ENCODE assay signal across 8 mouse cellular contexts in the genomic region with DNA sequence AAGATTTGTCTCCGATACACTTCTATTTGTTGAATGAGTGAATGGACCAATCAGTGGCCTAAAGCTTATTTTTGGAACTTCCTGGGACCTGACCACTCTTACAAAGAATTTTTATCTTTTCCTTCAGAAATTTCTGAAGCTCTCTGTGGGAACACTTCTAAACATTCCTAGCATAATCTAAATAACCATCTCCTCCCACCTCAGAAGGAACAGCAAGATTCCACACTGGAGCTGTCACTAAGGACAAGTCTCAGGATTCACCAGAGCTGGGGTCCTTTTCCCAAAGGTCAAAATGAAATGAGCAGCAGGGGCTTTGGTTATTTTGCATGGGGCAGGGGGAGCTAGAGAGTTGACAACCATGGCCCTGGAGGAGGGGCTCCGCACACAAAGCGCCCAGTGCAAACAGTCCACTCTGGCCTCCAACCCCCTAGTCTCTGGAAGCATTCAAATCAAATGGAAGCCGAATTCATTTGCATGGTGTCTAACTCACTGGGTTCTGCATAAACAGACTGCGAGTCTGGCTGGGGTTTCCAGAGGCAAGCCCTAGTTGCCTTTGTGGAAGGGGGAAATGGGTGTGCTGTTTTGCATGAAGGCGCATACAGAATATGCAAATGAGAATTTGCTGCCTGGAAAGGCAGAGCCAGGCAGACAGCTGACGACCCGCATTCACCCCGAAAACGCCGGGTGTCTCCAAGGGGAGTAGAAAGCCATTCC. TPM values are rescaled to one million over a fixed set of nuclear protein-coding genes. Genes with fewer than 3 reads are reported as not detected.
DNase-seq lines count a peak whose midpoint lies in the region; ATAC-seq and TF ChIP-seq lines count a peak whose summit lies in the region.
"Had no signal": no experiment of that assay in that cellular context is flagged by ENCODE, and none has a peak within 500 bp of the region (broad histone marks: within the 10 kb centered on the region; RNA-seq: fewer than 3 reads in every experiment).

No protein-coding gene starts in this region.

- H3K4me3 ChIP-seq in embryonic facial prominence, embryonic 11.5 days (ENCODE audit: low read depth, low read length) = no peak overlapping the region
- H3K4me3 ChIP-seq in hindbrain, postnatal 0 days (ENCODE audit: low read length) = no peak overlapping the region
- H3K4me3 ChIP-seq in thymus, adult 2 months (ENCODE audit: control insufficient read depth, insufficient read depth, low read length) = no peak overlapping the region
- H3K4me3 ChIP-seq: lung, embryonic 15.5 days had no signal

- no peak overlapping the region for H3K27ac ChIP-seq in embryonic facial prominence, embryonic 11.5 days (replicated peaks; ENCODE audit: low read depth, low read length)
- no peak overlapping the region for H3K27ac ChIP-seq in hindbrain, postnatal 0 days
- H3K27ac ChIP-seq in thymus, adult 2 months (ENCODE audit: control insufficient read depth, insufficient read depth, low read length) = no peak overlapping the region
- H3K27ac ChIP-seq: lung, embryonic 15.5 days had no signal

- no peaks in the 10 kb centered on the region for H3K9me3 ChIP-seq in embryonic facial prominence, embryonic 11.5 days (replicated peaks; ENCODE audit: control insufficient read depth, low read length)
- no peaks in the 10 kb centered on the region for H3K9me3 ChIP-seq in hindbrain, postnatal 0 days (ENCODE audit: low read length)
- H3K9me3 ChIP-seq: lung, embryonic 15.5 days had no signal

- DNase-seq in left cerebral cortex, postnatal 4 days = peak; percentile 43
- DNase-seq in left cerebral cortex, adult 8-10 months (ENCODE audit: low spot score in 2 of 2) = no peak
- DNase-seq in embryonic facial prominence, embryonic 11.5 days (ENCODE audit: low spot score) = peak; percentile 66
- peak; percentile 76 for DNase-seq in hindbrain, postnatal 0 days (ENCODE audit: low spot score)
- peak; percentile 72 for DNase-seq in retina, embryonic 14.5 days (ENCODE audit: low spot score)
- DNase-seq in T-cell, adult 2 months (ENCODE audit: low spot score) = no peak
- DNase-seq in thymus, adult 2 months = no peak

- no peak overlapping the region for H3K9ac ChIP-seq in embryonic facial prominence, embryonic 11.5 days (replicated peaks; ENCODE audit: low read length)
- H3K9ac ChIP-seq in hindbrain, postnatal 0 days (replicated peaks; ENCODE audit: low read length) = no peak overlapping the region
- H3K9ac ChIP-seq: lung, embryonic 15.5 days had no signal

- peak; percentile 70 for ATAC-seq in embryonic facial prominence, embryonic 11.5 days (replicated peaks; ENCODE audit: insufficient number of reproducible peaks, low FRiP score, low TSS enrichment, low read depth)
- ATAC-seq in hindbrain, postnatal 0 days = peak; percentile 90

- H3K27me3 ChIP-seq in embryonic facial prominence, embryonic 11.5 days (ENCODE audit: control insufficient read depth, insufficient read depth, low read length) = no peaks in the 10 kb centered on the region
- H3K27me3 ChIP-seq in hindbrain, postnatal 0 days (ENCODE audit: insufficient read depth, low read length) = no peaks in the 10 kb centered on the region
- H3K27me3 ChIP-seq in thymus, adult 2 months (ENCODE audit: control insufficient read depth, insufficient read depth, low read length) = no peaks in the 10 kb centered on the region
- H3K27me3 ChIP-seq: lung, embryonic 15.5 days had no signal

- 15% methylated on average over 11 of the region's 11 CpGs for WGBS in embryonic facial prominence, embryonic 11.5 days
- WGBS in hindbrain, postnatal 0 days = 10% methylated on average over 11 of the region's 11 CpGs
- 62% methylated on average over 11 of the region's 11 CpGs for WGBS in thymus, adult 2 months

- 0 out of 2 replicates have a peak overlapping the region, but pooled peaks have one; percentile 1 for H3K4me2 ChIP-seq in embryonic facial prominence, embryonic 11.5 days (ENCODE audit: low read depth, low read length)
- peak overlapping the region; percentile 36 for H3K4me2 ChIP-seq in hindbrain, postnatal 0 days (ENCODE audit: low read depth, low read length)
- H3K4me2 ChIP-seq: lung, embryonic 15.5 days had no signal

- no peak for TF ChIP-seq POLR2A in thymus, adult 2 months (IDR thresholded peaks at IDR 0.05; ENCODE audit: control insufficient read depth, extremely low read depth, insufficient read depth, low read length, poor library complexity)

- H3K36me3 ChIP-seq in embryonic facial prominence, embryonic 11.5 days (replicated peaks; ENCODE audit: control insufficient read depth, insufficient read depth, low read depth, low read length) = no peaks in the 10 kb centered on the region; the same call in 1 of the 2 replicates
- H3K36me3 ChIP-seq in hindbrain, postnatal 0 days (ENCODE audit: insufficient read depth, low read length) = no peaks in the 10 kb centered on the region
- no peaks in the 10 kb centered on the region for H3K36me3 ChIP-seq in thymus, adult 2 months (ENCODE audit: control insufficient read depth, insufficient read depth, low read length)
- H3K36me3 ChIP-seq: lung, embryonic 15.5 days had no signal

- peak; percentile 45 for TF ChIP-seq CTCF in hindbrain, postnatal 0 days (IDR thresholded peaks at IDR 0.05; ENCODE audit: low read depth)
- no peak for TF ChIP-seq CTCF in thymus, adult 2 months (IDR thresholded peaks at IDR 0.05; ENCODE audit: borderline replicate concordance, control insufficient read depth, extremely low read depth, insufficient read depth, low read length, poor library complexity)

- intact Hi-C loops in left cerebral cortex, postnatal 4 days (cut with DNase I) = no loop called here

- H3K4me1 ChIP-seq in embryonic facial prominence, embryonic 11.5 days (ENCODE audit: control insufficient read depth, insufficient read depth, low read length) = peaks cover 4% of the 10 kb centered on the region
- peaks cover 32% of the 10 kb centered on the region for H3K4me1 ChIP-seq in hindbrain, postnatal 0 days (ENCODE audit: insufficient read depth, low read length)
- H3K4me1 ChIP-seq in thymus, adult 2 months (replicated peaks; ENCODE audit: control insufficient read depth, insufficient read depth, low read length) = no peaks in the 10 kb centered on the region

RNA-seq across cellular contexts. Expression of gene Epha4, which starts 18.3 kb away (rescaled TPM):
- 100 to 1,000 TPM; 139 to 161 TPM for total RNA-seq in left cerebral cortex, postnatal 4 days (2021)
- 100 to 1,000 TPM; 139 to 158 (median 143) TPM for total RNA-seq in left cerebral cortex, adult 8-10 months (2022)
- 28.8 and 30.4 TPM in 2 replicates for polyA plus RNA-seq in embryonic facial prominence, embryonic 11.5 days (2014; fragmentation: Nextera tagmentation; extraction: Ambion mirVana)
- 88.1 and 107 TPM in 2 replicates for total RNA-seq in hindbrain, postnatal 0 days (2014; rRNA removed)
- polyA plus RNA-seq in hindbrain, postnatal 0 days (2015; fragmentation: Nextera tagmentation; extraction: Ambion mirVana) = 34.2 and 36.0 TPM in 2 replicates
- polyA plus RNA-seq in thymus, adult 2 months (2012; rRNA removed) = 1.7 and 3.9 TPM in 2 replicates

Comparison
In these comparisons a context has a peak if more than half of its experiments do, and no peak if none do; other contexts are left out.
1. DNase-seq: peak in left cerebral cortex, postnatal 4 days (single experiment), embryonic facial prominence, embryonic 11.5 days (single experiment), hindbrain, postnatal 0 days (single experiment) and retina, embryonic 14.5 days (single experiment); none in left cerebral cortex, adult 8-10 months (0 of 2), T-cell, adult 2 months (single experiment) and thymus, adult 2 months (single experiment).